Mouse (Mus musculus): ENCODE data around the gene Gm49354. TPM values are rescaled to one million over a fixed set of nuclear protein-coding genes. Genes with fewer than 3 reads are reported as not detected.
"Not testable (repeated sequence)": the region's sequence is repeated elsewhere in the genome, so short reads cannot be mapped to it uniquely, and the experiment has no call there.

Gm49354 gene
- polyA plus RNA-seq, 1 experiment from 2014 or later, result not detected

- ATAC-seq, result peak; percentile 92
These were observed 13.9 kb upstream of the Gm49354 start for GRCm38 (mm10) chr13:59795807-59796465.

GRCm38 (mm10) chr13:59794786-59795185 is 12.7 kb upstream of the Gm49354 start:
- Histone ChIP-seq H3K4me3 (replicated peaks) (no peak overlapping the region), H3K27me3 (replicated peaks) (no peaks in the 10 kb centered on the region), H3K9ac (no peak overlapping the region), H3K27ac (no peak overlapping the region), H3K9me3 (no peaks in the 10 kb centered on the region), H3K4me2 (replicated peaks) (no peak overlapping the region), H3K36me3 (peaks cover 60% of the 10 kb centered on the region), H3K4me1 (replicated peaks) (0 out of 2 replicates have a peak, but pooled peaks cover 2% of the 10 kb centered on the region)
- no peak for ATAC-seq
- WGBS, result 97% methylated on average over 1 of the region's 1 CpGs

More at GRCm38 (mm10) chr13:59795807-59796465, 13.9 kb upstream of the Gm49354 start:
- Histone ChIP-seq H3K9ac (no peak overlapping the region), H3K4me2 (replicated peaks) (no peak overlapping the region), H3K36me3 (peaks cover 64% of the 10 kb centered on the region), H3K27ac (no peak overlapping the region), H3K27me3 (replicated peaks) (no peaks in the 10 kb centered on the region), H3K4me3 (replicated peaks) (no peak overlapping the region), H3K4me1 (replicated peaks) (0 out of 2 replicates have a peak, but pooled peaks cover 2% of the 10 kb centered on the region), H3K9me3 (no peaks in the 10 kb centered on the region)
- 86% methylated on average over 6 of the region's 6 CpGs for WGBS

- peaks cover 64% of the 10 kb centered on the region for H3K36me3 ChIP-seq
- WGBS, result 94% methylated on average over 1 of the region's 1 CpGs
- H3K9ac ChIP-seq; H3K27ac ChIP-seq; H3K9me3 ChIP-seq; H3K4me2 ChIP-seq (replicated peaks); H3K4me1 ChIP-seq (replicated peaks); ATAC-seq; H3K27me3 ChIP-seq (replicated peaks); H3K4me3 ChIP-seq (replicated peaks): not testable (repeated sequence)
These were observed 2.2 kb downstream of the Gm49354 start for GRCm38 (mm10) chr13:59779744-59780264.

- 88% methylated on average over 4 of the region's 4 CpGs for WGBS
- no peak for ATAC-seq
- Histone ChIP-seq H3K9me3 (no peaks in the 10 kb centered on the region), H3K4me1 (replicated peaks) (no peaks in the 10 kb centered on the region), H3K4me2 (replicated peaks) (no peak overlapping the region), H3K9ac (no peak overlapping the region), H3K4me3 (replicated peaks) (no peak overlapping the region), H3K36me3 (peaks cover 62% of the 10 kb centered on the region), H3K27ac (no peak overlapping the region), H3K27me3 (replicated peaks) (no peaks in the 10 kb centered on the region)
These were observed 2.8 kb downstream of the Gm49354 start for GRCm38 (mm10) chr13:59779213-59779612.

GRCm38 (mm10) chr13:59775168-59775567 is 6.9 kb downstream of the Gm49354 start:
- ATAC-seq, result no peak
- WGBS, result 77% methylated on average over 3 of the region's 3 CpGs
- no peak overlapping the region for H3K9ac ChIP-seq
- peaks cover 25% of the 10 kb centered on the region for H3K36me3 ChIP-seq
- no peaks in the 10 kb centered on the region for H3K9me3 ChIP-seq
- no peak overlapping the region for H3K4me3 ChIP-seq (replicated peaks)
- no peaks in the 10 kb centered on the region for H3K27me3 ChIP-seq (replicated peaks)
- H3K4me1 ChIP-seq (replicated peaks), result peaks cover 9% of the 10 kb centered on the region; the same call in 1 of the 2 replicates
- no peak overlapping the region for H3K27ac ChIP-seq
- no peak overlapping the region for H3K4me2 ChIP-seq (replicated peaks)

GRCm38 (mm10) chr13:59771257-59771656 is 10.8 kb downstream of the Gm49354 start:
- no peak overlapping the region for H3K9ac ChIP-seq
- peak; percentile 16; the same call in 1 of the 2 replicates for ATAC-seq
- peak overlapping the region; percentile 84 for H3K4me2 ChIP-seq (replicated peaks)

GRCm38 (mm10) chr13:59770847-59771246 is 11.2 kb downstream of the Gm49354 start:
- Histone ChIP-seq H3K27ac (peak overlapping the region; percentile 99), H3K4me1 (replicated peaks) (peaks cover 30% of the 10 kb centered on the region), H3K27me3 (replicated peaks) (no peaks in the 10 kb centered on the region), H3K9me3 (no peaks in the 10 kb centered on the region), H3K9ac (no peak overlapping the region), H3K4me3 (replicated peaks) (no peak overlapping the region), H3K36me3 (0 out of 2 replicates have a peak, but pooled peaks cover 4% of the 10 kb centered on the region), H3K4me2 (replicated peaks) (peak overlapping the region; percentile 84)
- 51% methylated on average over 9 of the region's 9 CpGs for WGBS
- ATAC-seq, result no peak

More at GRCm38 (mm10) chr13:59771257-59771656, 10.8 kb downstream of the Gm49354 start:
- 19% methylated on average over 9 of the region's 9 CpGs for WGBS
- H3K4me1 ChIP-seq (replicated peaks), result peaks cover 29% of the 10 kb centered on the region
- no peak overlapping the region for H3K4me3 ChIP-seq (replicated peaks)
- 0 out of 2 replicates have a peak, but pooled peaks cover 5% of the 10 kb centered on the region for H3K36me3 ChIP-seq
- peak overlapping the region; percentile 99 for H3K27ac ChIP-seq
- H3K9me3 ChIP-seq, result no peaks in the 10 kb centered on the region
- no peaks in the 10 kb centered on the region for H3K27me3 ChIP-seq (replicated peaks)

- Histone ChIP-seq H3K27ac (peak overlapping the region; percentile 99), H3K4me2 (replicated peaks) (peak overlapping the region; percentile 84), H3K4me3 (replicated peaks) (peak overlapping the region; percentile 87), H3K9ac (peak overlapping the region; percentile 67), H3K27me3 (replicated peaks) (no peaks in the 10 kb centered on the region), H3K36me3 (0 out of 2 replicates have a peak, but pooled peaks cover under 1% of the 10 kb centered on the region), H3K9me3 (no peaks in the 10 kb centered on the region), H3K4me1 (replicated peaks) (peaks cover 33% of the 10 kb centered on the region)
- under 1% methylated on average over 28 of the region's 28 CpGs for WGBS
- peak; percentile 83 for ATAC-seq
These were observed 11.9 kb downstream of the Gm49354 start for GRCm38 (mm10) chr13:59770164-59770562.

GRCm38 (mm10) chr13:59769296-59770163 is 12.5 kb downstream of the Gm49354 start, which contains the start of gene Isca1:
TSS of gene Isca1 (minus strand) at chr13:59769810.
- peak; percentile 97 for ATAC-seq
- H3K36me3 ChIP-seq, result no peaks in the 10 kb centered on the region
- H3K4me3 ChIP-seq (replicated peaks), result peak within 1 kb of the TSS; percentile 87
- under 1% methylated on average over 91 of the region's 91 CpGs for WGBS
- H3K4me2 ChIP-seq (replicated peaks), result peak within 1 kb of the TSS; percentile 84
- H3K9ac ChIP-seq, result peak within 1 kb of the TSS; percentile 84
- H3K9me3 ChIP-seq, result no peaks in the 10 kb centered on the region
- H3K4me1 ChIP-seq (replicated peaks), result peaks cover 33% of the 10 kb centered on the region
- no peaks in the 10 kb centered on the region for H3K27me3 ChIP-seq (replicated peaks)
- peak within 1 kb of the TSS; percentile 99 for H3K27ac ChIP-seq

GRCm38 (mm10) chr13:59768531-59768930 is 13.5 kb downstream of the Gm49354 start:
- WGBS, result 28% methylated on average over 13 of the region's 13 CpGs
- Histone ChIP-seq H3K4me2 (replicated peaks) (peak overlapping the region; percentile 84), H3K9me3 (no peaks in the 10 kb centered on the region), H3K4me3 (replicated peaks) (peak overlapping the region; percentile 87), H3K36me3 (no peaks in the 10 kb centered on the region), H3K4me1 (replicated peaks) (peaks cover 33% of the 10 kb centered on the region), H3K27ac (no peak overlapping the region), H3K27me3 (replicated peaks) (no peaks in the 10 kb centered on the region), H3K9ac (peak overlapping the region; percentile 84)
- ATAC-seq, result no peak

- Histone ChIP-seq H3K36me3 (peaks cover 6% of the 10 kb centered on the region; the same call in 1 of the 2 replicates), H3K4me3 (replicated peaks) (no peak overlapping the region; the same call in 1 of the 2 replicates), H3K4me2 (replicated peaks) (peak overlapping the region; percentile 84), H3K9me3 (no peaks in the 10 kb centered on the region), H3K9ac (0 out of 2 replicates have a peak overlapping the region, but pooled peaks have one; percentile 15), H3K27ac (peak overlapping the region; percentile 73), H3K4me1 (replicated peaks) (peaks cover 33% of the 10 kb centered on the region), H3K27me3 (replicated peaks) (no peaks in the 10 kb centered on the region)
- 50% methylated on average over 11 of the region's 11 CpGs for WGBS
- ATAC-seq, result 0 out of 2 replicates have a peak, but pooled peaks have one; percentile 11
These were observed 15.1 kb downstream of the Gm49354 start for GRCm38 (mm10) chr13:59766786-59767515.
